Comparison of ENCODE assay signal across 11 mouse cellular contexts in the genomic region with DNA sequence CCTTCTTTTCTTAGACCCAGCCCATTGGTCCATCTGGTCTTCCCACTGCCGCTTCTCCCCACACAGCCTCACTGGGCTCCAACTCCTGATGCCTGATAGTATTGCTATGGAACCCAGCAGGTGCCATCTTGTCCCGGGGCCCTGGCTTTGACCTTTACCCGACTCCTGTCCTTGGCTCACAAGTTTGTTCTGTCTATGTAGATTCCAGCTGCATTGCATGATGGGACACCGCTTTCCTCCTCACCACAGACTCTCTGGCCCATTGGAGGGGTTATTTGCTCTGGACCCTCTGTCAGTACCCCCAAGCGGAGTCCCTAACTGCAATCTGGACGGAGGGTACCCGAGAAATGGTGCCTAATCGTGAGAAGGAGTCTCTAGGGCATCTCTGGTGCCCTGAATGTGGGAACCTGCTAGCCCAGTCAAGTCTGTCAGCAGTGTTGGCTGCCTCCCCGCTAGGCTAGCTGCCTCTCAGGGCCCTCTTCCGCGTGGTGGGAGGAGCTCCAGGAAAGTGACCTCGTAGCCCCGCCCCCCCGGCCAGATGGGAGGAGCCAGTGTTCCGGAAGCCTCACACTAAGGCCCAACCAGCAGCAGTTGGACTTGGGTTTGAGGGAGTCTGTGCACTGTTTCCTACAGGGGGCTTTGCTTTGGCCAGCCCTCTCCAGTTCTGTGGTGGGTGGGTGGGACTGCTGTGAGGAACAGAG. TPM values are rescaled to one million over a fixed set of nuclear protein-coding genes. Genes with fewer than 3 reads are reported as not detected.
DNase-seq lines count a peak whose midpoint lies in the region; ATAC-seq lines count a peak whose summit lies in the region.
"Had no signal": no experiment of that assay in that cellular context is flagged by ENCODE, and none has a peak within 500 bp of the region (broad histone marks: within the 10 kb centered on the region; RNA-seq: fewer than 3 reads in every experiment).

No protein-coding gene starts in this region.

- H3K27ac ChIP-seq in kidney, embryonic 14.5 days (ENCODE audit: low read depth, low read length) = no peak overlapping the region
- no peak overlapping the region for H3K27ac ChIP-seq in forebrain, embryonic 13.5 days
- H3K27ac ChIP-seq: heart, embryonic 13.5 days had no signal

- no peaks in the 10 kb centered on the region for H3K36me3 ChIP-seq in kidney, embryonic 14.5 days (ENCODE audit: control insufficient read depth, insufficient read depth, low read length)
- 0 out of 2 replicates have a peak, but pooled peaks cover 3% of the 10 kb centered on the region for H3K36me3 ChIP-seq in forebrain, embryonic 13.5 days (ENCODE audit: poor library complexity, severe bottlenecking)

- 37% methylated on average over 15 of the region's 15 CpGs for WGBS in kidney, embryonic 14.5 days
- WGBS in forebrain, embryonic 13.5 days = 40% methylated on average over 15 of the region's 15 CpGs

- intact Hi-C loops in left cerebral cortex, postnatal 25 days (cut with DNase I) = loop anchor here (2.0 kb wide), 1 partner anchor 94 kb away; no protein-coding TSS in a partner anchor

- peaks cover 43% of the 10 kb centered on the region for H3K27me3 ChIP-seq in kidney, embryonic 14.5 days (ENCODE audit: control insufficient read depth, insufficient read depth, low read length)
- H3K27me3 ChIP-seq in forebrain, embryonic 13.5 days = peaks cover 45% of the 10 kb centered on the region

- no peak for DNase-seq in kidney, adult 11 months
- peak; percentile 33 for DNase-seq in thymus, postnatal 0 days (ENCODE audit: low spot score)
- DNase-seq in urinary bladder, postnatal 14 days (ENCODE audit: low spot score) = no peak
- DNase-seq in left cerebral cortex, postnatal 25 days (ENCODE audit: low spot score in 2 of 2) = no peak
- no peak for DNase-seq in urinary bladder, adult 2 months (ENCODE audit: low spot score)

- no peak overlapping the region for H3K4me2 ChIP-seq in kidney, embryonic 14.5 days (replicated peaks; ENCODE audit: low read depth, low read length)
- H3K4me2 ChIP-seq in forebrain, embryonic 13.5 days = peak overlapping the region; percentile 100
- H3K4me2 ChIP-seq: heart, embryonic 13.5 days had no signal

- H3K4me3 ChIP-seq in kidney, embryonic 14.5 days (ENCODE audit: low read length) = no peak overlapping the region
- H3K4me3 ChIP-seq in forebrain, embryonic 13.5 days = no peak overlapping the region
- H3K4me3 ChIP-seq: heart, embryonic 13.5 days had no signal

- H3K9ac ChIP-seq in kidney, embryonic 14.5 days (ENCODE audit: low read depth, low read length) = no peak overlapping the region
- no peak overlapping the region for H3K9ac ChIP-seq in forebrain, embryonic 13.5 days
- H3K9ac ChIP-seq: heart, embryonic 13.5 days had no signal

- ATAC-seq in kidney, embryonic 14.5 days (ENCODE audit: low FRiP score, low TSS enrichment) = 0 out of 2 replicates have a peak, but pooled peaks have one; percentile 7
- ATAC-seq in forebrain, embryonic 13.5 days = no peak
- ATAC-seq in megakaryocyte progenitor cell, adult 5-6 weeks (replicated peaks; ENCODE audit: poor library complexity) = peak; percentile 63

- peaks cover 14% of the 10 kb centered on the region; the same call in 1 of the 2 replicates for H3K4me1 ChIP-seq in kidney, embryonic 14.5 days (ENCODE audit: control insufficient read depth, insufficient read depth, low read length)
- peaks cover 30% of the 10 kb centered on the region for H3K4me1 ChIP-seq in forebrain, embryonic 13.5 days

- no peaks in the 10 kb centered on the region for H3K9me3 ChIP-seq in kidney, embryonic 14.5 days (ENCODE audit: control insufficient read depth, low read length)
- H3K9me3 ChIP-seq in forebrain, embryonic 13.5 days (replicated peaks) = no peaks in the 10 kb centered on the region
- H3K9me3 ChIP-seq: heart, embryonic 13.5 days had no signal

RNA-seq across cellular contexts. Expression of a gene that starts 2.3 kb away (rescaled TPM):
- polyA plus RNA-seq in kidney, embryonic 14.5 days (2014; fragmentation: Nextera tagmentation; extraction: Ambion mirVana) = 0.03 and 0.04 TPM in 2 replicates
- polyA plus RNA-seq in forebrain, embryonic 13.5 days (2015; fragmentation: Nextera tagmentation; extraction: Ambion mirVana) = 20.1 and 21.0 TPM in 2 replicates
- not detected in 2 replicates for total RNA-seq in megakaryocyte progenitor cell, adult 5-6 weeks (2015)
- 0.07 and 0.08 TPM in 2 replicates for total RNA-seq in megakaryocyte progenitor cell, adult 5-6 weeks (2017)
- 0.03 and 0.07 TPM in 2 replicates for polyA plus RNA-seq in thymus, postnatal 0 days (2015; fragmentation: Nextera tagmentation; extraction: Ambion mirVana)
- total RNA-seq in left cerebral cortex, postnatal 25 days (2021) = 100 to 1,000 TPM; 180 to 181 TPM
- 0.55 and 0.56 TPM in 2 replicates for polyA plus RNA-seq in urinary bladder, adult 2 months (2012; rRNA removed)

RNA-seq across cellular contexts. Expression of a gene that starts 15.2 kb away (rescaled TPM):
- 475 and 692 TPM in 2 replicates for polyA plus RNA-seq in kidney, embryonic 14.5 days (2014; fragmentation: Nextera tagmentation; extraction: Ambion mirVana)
- 265 and 331 TPM in 2 replicates for polyA plus RNA-seq in forebrain, embryonic 13.5 days (2015; fragmentation: Nextera tagmentation; extraction: Ambion mirVana)
- total RNA-seq in megakaryocyte progenitor cell, adult 5-6 weeks (2015) = 1,636 and 1,708 TPM in 2 replicates
- 3,182 and 3,570 TPM in 2 replicates for total RNA-seq in megakaryocyte progenitor cell, adult 5-6 weeks (2017)
- 557 and 592 TPM in 2 replicates for polyA plus RNA-seq in thymus, postnatal 0 days (2015; fragmentation: Nextera tagmentation; extraction: Ambion mirVana)
- total RNA-seq in left cerebral cortex, postnatal 25 days (2021) = 100 to 1,000 TPM; 160 TPM
- 727 and 877 TPM in 2 replicates for polyA plus RNA-seq in urinary bladder, adult 2 months (2012; rRNA removed)

RNA-seq across cellular contexts. Expression of a gene that starts 21.9 kb away (rescaled TPM):
- 1.1 TPM in 2 replicates for polyA plus RNA-seq in kidney, embryonic 14.5 days (2014; fragmentation: Nextera tagmentation; extraction: Ambion mirVana)
- 1.7 and 2.0 TPM in 2 replicates for polyA plus RNA-seq in forebrain, embryonic 13.5 days (2015; fragmentation: Nextera tagmentation; extraction: Ambion mirVana)
- total RNA-seq in megakaryocyte progenitor cell, adult 5-6 weeks (2015) = 0.12 TPM in 1 of 2 replicates, not detected in the other
- total RNA-seq in megakaryocyte progenitor cell, adult 5-6 weeks (2017) = not detected in 2 replicates
- 0.09 TPM in 1 of 2 replicates, not detected in the other for polyA plus RNA-seq in thymus, postnatal 0 days (2015; fragmentation: Nextera tagmentation; extraction: Ambion mirVana)
- 10 to 100 TPM in 1 of 2 experiments, 1 to 10 TPM in 1; 8.7 to 11.1 TPM for total RNA-seq in left cerebral cortex, postnatal 25 days (2021)
- 28.0 and 34.9 TPM in 2 replicates for polyA plus RNA-seq in urinary bladder, adult 2 months (2012; rRNA removed)
- total RNA-seq: MEL had no signal

RNA-seq across cellular contexts. Expression of a gene that starts 43.7 kb away (rescaled TPM):
- polyA plus RNA-seq in kidney, embryonic 14.5 days (2014; fragmentation: Nextera tagmentation; extraction: Ambion mirVana) = 14.7 and 28.1 TPM in 2 replicates
- polyA plus RNA-seq in forebrain, embryonic 13.5 days (2015; fragmentation: Nextera tagmentation; extraction: Ambion mirVana) = 13.4 and 16.8 TPM in 2 replicates
- 7.9 and 12.1 TPM in 2 replicates for total RNA-seq in megakaryocyte progenitor cell, adult 5-6 weeks (2015)
- 11.5 and 14.8 TPM in 2 replicates for total RNA-seq in megakaryocyte progenitor cell, adult 5-6 weeks (2017)
- polyA plus RNA-seq in thymus, postnatal 0 days (2015; fragmentation: Nextera tagmentation; extraction: Ambion mirVana) = 19.2 and 19.7 TPM in 2 replicates
- 10 to 100 TPM; 50.9 to 56.7 TPM for total RNA-seq in left cerebral cortex, postnatal 25 days (2021)
- polyA plus RNA-seq in urinary bladder, adult 2 months (2012; rRNA removed) = 25.2 and 26.2 TPM in 2 replicates

RNA-seq across cellular contexts. Expression of a gene that starts 49.3 kb away (rescaled TPM):
- not detected in 2 replicates for polyA plus RNA-seq in kidney, embryonic 14.5 days (2014; fragmentation: Nextera tagmentation; extraction: Ambion mirVana)
- polyA plus RNA-seq in forebrain, embryonic 13.5 days (2015; fragmentation: Nextera tagmentation; extraction: Ambion mirVana) = not detected in 2 replicates
- not detected in 2 replicates for total RNA-seq in megakaryocyte progenitor cell, adult 5-6 weeks (2015)
- total RNA-seq in megakaryocyte progenitor cell, adult 5-6 weeks (2017) = not detected in 2 replicates
- polyA plus RNA-seq in thymus, postnatal 0 days (2015; fragmentation: Nextera tagmentation; extraction: Ambion mirVana) = 0.07 TPM in 1 of 2 replicates, not detected in the other
- under 1 TPM; 0.30 to 0.37 TPM for total RNA-seq in left cerebral cortex, postnatal 25 days (2021)
- not detected in 2 replicates for polyA plus RNA-seq in urinary bladder, adult 2 months (2012; rRNA removed)
- total RNA-seq: left cerebral cortex, postnatal 10 days; MEL had no signal
- polyA plus RNA-seq: heart, embryonic 13.5 days had no signal

Comparison
In these comparisons a context has a peak if more than half of its experiments do, and no peak if none do; other contexts are left out.
1. RNA of a gene that starts 2.3 kb away (polyA plus RNA-seq): 20.1 to 21.0 TPM in forebrain, embryonic 13.5 days; 0.55 to 0.56 TPM in urinary bladder, adult 2 months, 0.03 to 0.07 TPM in thymus, postnatal 0 days and 0.03 to 0.04 TPM in kidney, embryonic 14.5 days; every median in the first group is over 10 times any median in the second.